Mouse (Mus musculus): ENCODE data around the gene Dnajc21.

- TF ChIP-seq CTCF (conservative IDR thresholded peaks at IDR 0.05 in 1 of 2, IDR thresholded peaks at IDR 0.05 in 1 of 2; ENCODE audit: low read depth in 2 of 2, low read length in 2 of 2) (no peak), POLR2A (IDR thresholded peaks at IDR 0.05; ENCODE audit: low read depth, low read length) (no peak), CHD2 (IDR thresholded peaks at IDR 0.05; ENCODE audit: low read length) (no peak), MYC (IDR thresholded peaks at IDR 0.05; ENCODE audit: low read depth, low read length) (no peak), EP300 (IDR thresholded peaks at IDR 0.05; ENCODE audit: low read length) (no peak), USF1 (IDR thresholded peaks at IDR 0.05; ENCODE audit: low read depth, low read length) (no peak), ZNF384 (IDR thresholded peaks at IDR 0.05; ENCODE audit: low read depth, low read length) (no peak), MAZ (IDR thresholded peaks at IDR 0.05; ENCODE audit: low read depth, low read length) (no peak), MXI1 (IDR thresholded peaks at IDR 0.05; ENCODE audit: low read depth, low read length) (no peak), MEF2A (IDR thresholded peaks at IDR 0.05; ENCODE audit: borderline replicate concordance, low read depth, low read length) (no peak), ELF1 (IDR thresholded peaks at IDR 0.05; ENCODE audit: low read depth, low read length) (no peak), ZMIZ1 (IDR thresholded peaks at IDR 0.05; ENCODE audit: low read depth, low read length) (no peak)
These were observed 59.4 kb downstream of the Dnajc21 start for GRCm38 (mm10) chr15:10410881-10411280.
